Mouse (Mus musculus) intestine, embryonic 16.5 days (tissue): ENCODE data around the gene Ago4. TPM values are rescaled to one million over a fixed set of nuclear protein-coding genes. Genes with fewer than 3 reads are reported as not detected.

ENCODE experiments used
- ATAC-seq: fragments of 200-750 bp; cut with Nextera tagmentation; 2 replicates; pipeline ENCODE4 v1.8.0; 2017; ENCODE audit warnings: moderate TSS enrichment, moderate library complexity
- H3K27ac ChIP-seq: fragments of 300-500 bp; sonication (generic); 2 replicates; pipeline ENCODE4 v1.5.1; 2014; ENCODE audit warnings: mild to moderate bottlenecking, low read length
- H3K27me3 ChIP-seq: fragments of 300-500 bp; sonication (generic); replicated peaks from 2 replicates; pipeline ENCODE4 v1.6.1; 2014; ENCODE audit warnings: low read length, control low read depth, mixed read lengths; ENCODE audit not compliant: control insufficient read depth, insufficient read depth
- H3K36me3 ChIP-seq: fragments of 300-500 bp; sonication (generic); 2 replicates; pipeline ENCODE4 v1.6.1; 2014; ENCODE audit warnings: low read length, control low read depth; ENCODE audit not compliant: control insufficient read depth, insufficient read depth
- H3K4me1 ChIP-seq: fragments of 300-500 bp; sonication (generic); 2 replicates; pipeline ENCODE4 v1.6.1; 2014; ENCODE audit warnings: low read length, control low read depth, mixed read lengths; ENCODE audit not compliant: control insufficient read depth, insufficient read depth
- H3K4me2 ChIP-seq: fragments of 300-500 bp; sonication (generic); 2 replicates; pipeline ENCODE4 v1.6.1; 2014; ENCODE audit warnings: low read depth, low read length, control low read depth
- H3K4me3 ChIP-seq: fragments of 300-500 bp; sonication (generic); 2 replicates; pipeline ENCODE4 v1.5.1; 2014; ENCODE audit warnings: mild to moderate bottlenecking, low read length
- H3K9ac ChIP-seq: fragments of 300-500 bp; sonication (generic); 2 replicates; pipeline ENCODE4 v1.6.1; 2014; ENCODE audit warnings: low read depth, low read length
- H3K9me3 ChIP-seq: fragments of 300-500 bp; sonication (generic); 2 replicates; pipeline ENCODE4 v1.6.1; 2016; ENCODE audit warnings: low read length, control low read depth; ENCODE audit not compliant: control insufficient read depth
- WGBS: fragments of 180-500 bp; shearing (Covaris S2); extraction: QIAGEN DNeasy Blood & Tissue Kit; methylation state at CpG from one replicate; pipeline ENCODE4 v1.1.7; 2014; 5-methylcytosine and 5-hydroxymethylcytosine counted together
- microRNA-seq: library from miRNA; unstranded; fragments of <30 nt; microRNA quantifications from one replicate; pipeline ENCODE4, GENCODE M21; 2016
- polyA plus RNA-seq: library from polyadenylated mRNA; unstranded; fragments of >200 nt; fragmentation: Nextera tagmentation; extraction: Ambion mirVana; gene quantifications from 2 replicates; pipeline ENCODE4 v1.2.1, GENCODE M21; 2015

Ago4 gene
- polyA plus RNA-seq, 1 experiment from 2014 or later = 0.65 TPM

DNA sequence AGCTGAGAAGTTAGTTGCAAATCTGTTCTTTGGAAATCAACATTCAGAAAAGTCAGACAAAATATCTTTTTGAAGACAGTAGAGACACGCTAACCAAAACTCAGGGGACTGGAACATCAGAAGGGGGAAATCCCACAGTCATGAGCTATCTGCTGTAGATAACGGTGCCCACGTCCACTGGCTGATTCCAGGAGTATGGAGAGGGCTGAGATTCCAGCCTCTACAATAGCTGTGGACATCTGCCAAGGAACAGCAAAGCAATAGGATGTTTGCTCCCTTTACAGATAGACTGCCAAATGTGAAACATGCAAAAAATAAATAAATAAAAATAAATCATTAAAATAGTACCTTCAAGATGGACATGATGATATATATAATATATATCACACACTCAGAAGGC is 88.7 kb downstream of the Ago4 start:
- peaks cover 6% of the 10 kb centered on the region; the same call in 1 of the 2 replicates for H3K36me3 ChIP-seq

More for the DNA sequence above, 88.7 kb downstream of the Ago4 start:
- Histone ChIP-seq H3K4me2 (no peak overlapping the region), H3K9ac (no peak overlapping the region), H3K9me3 (no peaks in the 10 kb centered on the region), H3K27me3 (no peaks in the 10 kb centered on the region), H3K4me1 (no peaks in the 10 kb centered on the region), H3K4me3 (no peak overlapping the region), H3K27ac (no peak overlapping the region)
- no peak for ATAC-seq
- 84% methylated on average over 3 of the region's 3 CpGs for WGBS

Small RNA genes within 50 kb of the gene (microRNA-seq; reads per million reads assigned to microRNA genes)
- 0.68 reads per million for gene Mir7119

Other genes starting within 250 kb of the Ago4 start
- gene Col8a2, start 246.7 kb downstream of the Ago4 start, polyA plus RNA-seq = 3.5 and 4.5 TPM in 2 replicates
- gene Adprhl2, start 211.8 kb downstream of the Ago4 start, polyA plus RNA-seq = 59.0 and 60.1 TPM in 2 replicates
- gene Tekt2, start 207.8 kb downstream of the Ago4 start, polyA plus RNA-seq = 4.8 and 5.6 TPM in 2 replicates
- 9.7 and 10.6 TPM in 2 replicates for gene Ago3, start 103.9 kb downstream of the Ago4 start, polyA plus RNA-seq
- 3.3 and 3.5 TPM in 2 replicates for gene Ago1, start 64.9 kb downstream of the Ago4 start, polyA plus RNA-seq
- 20.8 and 26.5 TPM in 2 replicates for gene Clspn, start 23.5 kb upstream of the Ago4 start, polyA plus RNA-seq
- gene 5730409E04Rik, start 76.3 kb upstream of the Ago4 start, polyA plus RNA-seq = 1.7 and 1.9 TPM in 2 replicates
- 477 and 515 TPM in 2 replicates for gene Psmb2, start 144.2 kb upstream of the Ago4 start, polyA plus RNA-seq
- gene Tfap2e, start 202.8 kb upstream of the Ago4 start, polyA plus RNA-seq = not detected in 2 replicates
- 25.6 and 27.4 TPM in 2 replicates for gene Ncdn, start 220.0 kb upstream of the Ago4 start, polyA plus RNA-seq
- 36.4 and 44.0 TPM in 2 replicates for gene AU040320, start 220.1 kb upstream of the Ago4 start, polyA plus RNA-seq